Mouse (Mus musculus) neutrophil, adult 59 days (primary cell): ENCODE data around the gene Mrgprb1. TPM values are rescaled to one million over a fixed set of nuclear protein-coding genes. Genes with fewer than 3 reads are reported as not detected.

Experiments used
- total RNA-seq, 2 experiments: library from RNA; stranded (reverse); gene quantifications; 1 replicate in 1 of 2; 2 replicates in 1 of 2; pipeline ENCODE4 v1.2.4; 2023

Gene Mrgprb1
- total RNA-seq = not detected

DNA sequence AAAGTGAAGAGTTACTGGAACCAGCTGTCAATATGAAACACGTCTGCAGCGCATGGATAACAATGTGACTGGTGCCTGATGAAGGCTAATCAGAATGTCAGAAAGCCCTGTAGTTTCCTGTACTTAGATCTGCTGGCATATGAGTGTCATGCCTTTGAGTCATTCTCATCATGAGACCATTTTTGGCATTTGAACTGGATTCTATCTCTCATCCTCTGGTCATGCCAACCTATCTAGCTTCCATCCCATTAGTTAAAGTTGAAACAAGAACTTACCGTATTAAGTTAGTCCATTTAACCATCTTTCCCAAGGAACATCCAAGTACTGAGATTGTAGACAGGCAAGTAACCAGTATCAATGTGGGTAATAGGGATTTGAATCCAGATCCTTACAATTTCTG is at the start of gene Mrgprb1:
Mrgprb1 (minus strand) TSS at position 101 of the 400 bp plus-strand sequence.

GRCm38 (mm10) chr7:48499221-48499620 is 43.1 kb upstream of the Mrgprb1 start, which contains the start of gene Mrgprx2:
Gene Mrgprx2 (minus strand): TSS chr7:48499321.

Other genes starting within 250 kb of the Mrgprb1 start
- not detected for gene Mrgprb8, start 67.8 kb downstream of the Mrgprb1 start, total RNA-seq
- gene Mrgprx2, start 43.0 kb upstream of the Mrgprb1 start, total RNA-seq = not detected
- gene Mrgprb2, start 101.7 kb upstream of the Mrgprb1 start, total RNA-seq = not detected
- not detected for gene Mrgprb3, start 187.5 kb upstream of the Mrgprb1 start, total RNA-seq